Mouse (Mus musculus): ENCODE data around the gene Rrp36.

DNA sequence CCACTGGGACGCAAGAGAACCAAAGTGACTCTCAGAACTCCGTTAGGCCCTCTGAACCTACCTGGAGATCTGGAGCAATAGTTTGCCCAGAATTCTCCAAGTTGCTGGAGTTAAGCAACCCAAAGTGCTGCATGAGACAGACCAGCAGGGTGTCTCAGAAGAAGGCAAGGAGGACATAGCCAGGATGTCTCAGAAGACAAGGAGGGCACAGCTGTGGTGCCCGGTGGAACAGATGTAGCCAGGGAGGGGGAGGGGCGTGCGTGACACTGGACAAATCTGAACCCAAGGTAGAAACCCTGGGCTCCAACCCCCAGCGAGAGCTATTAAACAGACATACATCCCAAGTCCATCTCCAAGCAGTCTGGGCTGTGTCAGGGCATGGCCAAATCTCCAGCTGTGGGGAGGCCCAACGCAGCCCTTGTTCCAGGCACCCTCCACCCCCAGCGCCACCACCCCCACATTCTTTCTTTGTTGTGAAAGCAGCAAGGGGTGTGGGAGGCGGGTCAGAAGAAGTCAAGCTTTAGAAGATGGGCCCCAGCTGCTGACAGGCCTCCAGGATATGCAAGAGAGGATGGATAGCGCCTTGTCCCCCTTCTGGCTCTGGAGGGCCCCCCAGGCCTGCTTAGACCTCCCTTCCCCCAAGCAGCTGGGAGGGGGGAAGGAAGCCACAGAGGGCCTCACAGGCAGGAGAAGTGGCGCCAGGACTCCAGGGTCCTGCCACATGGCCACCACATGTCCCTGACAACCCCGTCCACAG, 44.3 kb downstream of the Rrp36 start:
- TF ChIP-seq POLR2A (IDR thresholded peaks at IDR 0.05; ENCODE audit: control insufficient read depth, low read depth, low read length) (no peak), CTCF (IDR thresholded peaks at IDR 0.05; ENCODE audit: control insufficient read depth, insufficient read depth, insufficient replicate concordance, low read depth, low read length) (no peak)

Data from testis, adult 2 months (tissue).